Mouse (Mus musculus) kidney, postnatal 36 days (tissue): ENCODE data around the gene Inhbc.
"Not testable (repeated sequence)": the region's sequence is repeated elsewhere in the genome, so short reads cannot be mapped to it uniquely, and the experiment has no call there.

ENCODE experiments used
- DNase-seq, 2 experiments: peaks; one replicate each; pipeline ENCODE4 v3.0.0; 2021 to 2022; ENCODE audit warnings: mixed read lengths in 2 of 2

Inhbc gene

DNA sequence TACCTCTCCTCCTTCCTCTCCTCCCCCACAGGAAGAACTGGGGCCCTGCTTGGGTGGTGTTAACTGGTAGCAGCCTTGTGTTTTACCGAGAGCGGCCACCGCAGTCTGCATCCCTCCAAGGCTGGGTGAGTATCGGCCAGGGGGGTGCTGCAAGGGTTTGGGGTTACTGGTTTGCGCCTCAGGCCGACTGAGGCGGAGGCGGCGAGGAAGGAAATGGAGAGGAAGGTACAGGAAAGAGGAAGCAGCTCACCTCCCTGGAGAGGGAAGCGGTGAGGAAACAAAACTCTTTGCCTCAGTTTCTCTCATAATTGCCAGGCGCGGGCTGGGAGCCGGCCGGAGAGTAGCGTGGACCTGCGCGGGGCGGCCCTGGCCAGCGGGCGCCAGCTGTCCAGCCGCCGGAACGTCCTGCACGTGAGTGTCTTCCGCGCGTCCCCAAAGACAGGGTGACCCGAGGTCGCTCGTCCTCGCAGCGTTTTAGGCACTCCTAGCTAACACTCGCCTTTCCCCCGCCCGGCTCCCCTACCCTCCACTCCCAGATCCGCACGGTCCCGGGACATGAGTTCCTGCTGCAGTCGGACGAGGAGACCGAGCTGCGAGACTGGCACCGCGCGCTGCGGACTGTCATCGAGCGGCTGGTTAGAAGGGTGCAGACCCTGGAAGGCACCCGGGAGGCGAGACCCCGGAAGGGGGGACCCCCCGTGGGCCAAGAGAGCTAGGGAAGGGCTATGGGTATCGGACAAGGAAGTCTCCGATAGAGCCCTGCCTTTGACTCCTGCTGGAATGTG is 44.0 kb downstream of the Inhbc start:
- peak in 1 of 2 experiments; percentile 57 for DNase-seq

DNA sequence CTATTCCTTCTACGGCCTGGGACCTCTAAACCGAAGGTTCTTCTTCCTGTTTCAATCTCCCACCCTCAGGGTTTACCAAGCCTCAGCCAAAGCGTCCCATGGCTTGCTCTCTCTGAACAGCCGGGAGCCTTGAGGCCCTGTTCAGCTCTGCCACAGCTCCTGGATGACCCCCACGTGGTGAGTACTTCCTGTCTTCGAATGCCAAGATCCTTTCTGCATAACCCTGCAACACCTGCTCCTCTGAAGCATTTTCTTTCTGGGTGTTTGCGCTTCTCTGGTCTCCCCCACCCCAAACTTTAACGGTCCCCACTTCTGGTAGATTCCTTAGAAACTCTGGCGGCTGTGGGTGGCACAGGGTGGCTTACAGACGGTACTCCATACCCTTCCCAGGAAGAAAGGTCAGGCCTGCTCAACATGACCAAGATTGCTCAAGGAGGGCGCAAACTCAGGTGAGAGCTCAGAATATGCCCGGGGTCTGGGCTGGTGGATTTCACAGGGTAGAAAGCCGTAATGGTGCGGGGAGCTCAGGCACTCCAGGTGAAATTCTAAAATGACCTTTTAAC is 44.7 kb downstream of the Inhbc start:
- DNase-seq: no peak

DNA sequence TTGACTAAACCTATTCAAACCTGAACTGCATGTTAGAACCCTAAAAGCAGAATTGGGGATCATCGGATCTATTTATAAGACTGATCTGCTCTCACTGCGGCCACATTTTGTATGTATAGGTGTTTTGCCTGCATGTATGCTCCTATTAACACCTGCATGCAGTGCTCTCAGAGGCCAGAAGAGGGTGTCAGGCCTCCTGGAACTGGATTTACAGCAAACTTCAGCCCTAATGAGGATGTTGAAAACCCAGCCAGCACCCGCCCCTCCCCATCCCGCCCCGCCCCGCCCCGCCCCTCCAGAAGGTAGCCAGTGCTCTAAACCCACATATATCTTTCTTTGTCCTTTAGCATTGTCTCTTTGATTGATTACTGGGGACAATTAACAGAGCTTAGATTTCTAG is 45.7 kb downstream of the Inhbc start:
- peak; percentile 58 to 76 for DNase-seq

DNA sequence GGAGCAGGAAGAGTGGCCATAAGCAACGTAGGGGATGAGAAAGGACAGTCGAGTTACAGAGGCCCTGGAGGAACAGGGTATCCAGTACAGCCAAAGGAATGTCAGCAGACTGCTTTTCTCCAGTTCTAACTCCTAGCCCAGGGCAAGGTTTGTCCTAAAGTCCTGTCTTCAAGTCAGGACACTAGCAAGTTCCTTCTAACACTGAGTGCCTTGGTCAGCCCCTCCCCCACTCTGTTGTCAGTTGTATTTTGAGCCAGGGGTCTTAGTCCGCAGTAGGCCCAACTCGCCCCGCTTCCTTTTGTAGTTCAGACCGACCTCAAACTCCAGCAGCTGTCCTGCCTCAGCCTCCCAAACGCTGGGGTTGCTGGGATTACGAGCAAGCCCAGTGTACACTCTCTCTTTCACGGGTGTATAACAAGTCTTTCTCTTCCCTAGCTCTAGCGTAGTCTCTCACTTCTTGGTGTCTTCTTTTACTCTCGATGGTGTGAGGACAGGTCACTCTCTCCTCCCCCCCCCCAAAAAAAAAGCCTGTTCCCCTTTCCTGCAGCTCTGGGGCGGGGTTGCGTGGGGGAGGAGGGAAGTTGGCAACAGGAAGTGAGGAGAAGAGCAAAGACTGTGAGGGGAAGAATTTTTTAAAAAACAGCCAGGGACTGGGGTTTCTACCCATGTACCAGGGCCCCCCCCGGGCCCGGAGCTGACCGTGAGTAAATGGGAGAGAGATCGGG is 46.9 kb downstream of the Inhbc start:
- DNase-seq: peak in 1 of 2 experiments; percentile 32

DNA sequence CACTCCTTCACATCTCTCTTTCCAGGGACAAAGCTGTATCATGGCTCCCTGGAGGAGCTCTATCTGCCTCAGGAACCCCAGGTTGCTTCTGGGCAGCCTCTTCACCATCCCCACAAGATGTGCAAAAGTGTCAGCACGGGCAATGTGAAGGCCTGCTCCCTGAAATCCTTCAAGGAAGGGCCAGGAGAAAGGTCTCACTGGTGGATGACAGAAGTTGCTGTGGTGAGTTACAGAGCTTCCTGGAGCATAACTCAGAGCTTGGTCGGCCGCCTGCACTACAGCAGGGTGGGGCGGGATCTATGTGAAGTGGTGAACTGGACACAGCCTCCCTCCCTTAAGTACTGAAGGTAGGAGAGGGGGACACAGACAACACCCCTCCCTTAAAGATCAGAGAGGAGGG is 47.6 kb downstream of the Inhbc start:
- DNase-seq: no peak

DNA sequence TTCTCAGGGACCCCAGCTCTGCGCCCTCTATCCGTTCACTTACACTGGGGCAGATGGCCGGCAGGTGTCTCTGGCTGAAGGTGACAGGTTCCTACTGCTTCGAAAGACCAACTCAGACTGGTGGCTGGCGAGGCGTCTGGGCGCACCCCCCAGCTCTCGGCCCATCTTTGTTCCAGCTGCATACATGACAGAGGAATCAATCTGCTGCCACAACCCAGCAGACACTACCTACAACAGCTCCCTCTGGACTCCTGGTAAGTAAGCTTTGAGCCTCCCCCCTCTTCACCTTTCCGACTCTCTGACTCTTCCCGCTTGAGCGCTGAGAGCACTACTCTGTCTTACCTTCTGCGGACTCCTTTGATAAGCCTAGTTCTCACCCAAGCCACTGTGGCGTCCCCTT is 48.1 kb downstream of the Inhbc start:
- no peak for DNase-seq

DNA sequence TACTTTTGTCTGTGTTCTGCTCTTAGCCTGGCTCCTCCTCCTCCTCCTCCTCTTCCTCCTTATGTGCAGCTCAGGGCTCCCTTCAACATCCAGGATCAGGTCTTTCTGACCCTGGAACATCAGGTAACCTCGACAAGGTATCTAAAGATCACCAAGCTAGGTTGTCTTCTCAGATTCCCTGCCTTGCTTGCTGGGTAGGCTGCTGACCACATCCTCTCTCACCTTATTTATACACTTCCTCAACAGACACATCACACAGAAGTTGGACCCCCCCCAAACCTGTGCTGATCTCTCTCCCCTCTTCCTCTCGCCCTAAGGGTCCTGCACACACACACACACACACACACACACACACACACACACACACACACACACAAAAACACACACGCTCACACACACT is 48.6 kb downstream of the Inhbc start, which contains the start of gene Arhgap9:
Gene Arhgap9, plus strand, starts transcription at position 344 of the 400 bp plus-strand sequence.
- DNase-seq: no peak

DNA sequence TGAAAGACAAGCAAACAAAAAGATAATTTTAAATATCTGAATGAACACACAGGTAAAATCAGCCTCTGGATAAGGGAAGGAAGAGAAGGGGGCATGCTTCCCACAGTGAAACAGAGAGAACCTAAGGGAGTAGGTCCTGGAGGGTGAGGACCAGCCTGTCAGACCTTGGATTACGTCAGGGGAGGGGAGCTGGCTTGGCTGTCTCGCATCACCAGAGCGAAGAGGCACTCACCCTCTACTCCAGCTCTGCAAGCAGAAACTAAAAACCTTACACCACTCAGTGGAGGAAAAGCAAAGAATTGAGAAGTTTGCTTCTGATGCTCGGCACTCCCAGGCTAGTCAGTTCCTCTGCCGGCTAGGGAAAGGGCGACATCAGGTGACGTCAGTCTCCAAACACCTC is 50.3 kb downstream of the Inhbc start:
- DNase-seq: no peak

DNA sequence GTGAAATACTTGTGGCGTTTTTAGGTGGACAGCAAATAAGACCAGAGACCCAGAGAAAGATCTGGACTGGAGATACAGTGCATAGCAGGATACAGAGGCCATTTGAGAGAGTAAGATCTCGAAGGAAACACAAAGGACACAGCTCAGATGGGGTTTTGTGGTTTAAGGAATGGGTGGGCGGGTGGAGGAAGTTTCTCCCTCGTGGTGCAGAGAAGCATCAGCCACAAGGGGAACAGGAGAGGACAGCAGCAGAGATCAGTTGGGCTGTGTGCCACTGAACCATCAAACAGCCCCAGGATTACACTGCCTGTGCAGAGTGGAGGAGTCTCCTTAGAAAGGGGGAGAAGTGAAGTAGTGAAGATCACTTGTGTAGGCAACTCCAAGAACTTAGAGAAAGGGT is 52.2 kb downstream of the Inhbc start:
- no peak for DNase-seq

DNA sequence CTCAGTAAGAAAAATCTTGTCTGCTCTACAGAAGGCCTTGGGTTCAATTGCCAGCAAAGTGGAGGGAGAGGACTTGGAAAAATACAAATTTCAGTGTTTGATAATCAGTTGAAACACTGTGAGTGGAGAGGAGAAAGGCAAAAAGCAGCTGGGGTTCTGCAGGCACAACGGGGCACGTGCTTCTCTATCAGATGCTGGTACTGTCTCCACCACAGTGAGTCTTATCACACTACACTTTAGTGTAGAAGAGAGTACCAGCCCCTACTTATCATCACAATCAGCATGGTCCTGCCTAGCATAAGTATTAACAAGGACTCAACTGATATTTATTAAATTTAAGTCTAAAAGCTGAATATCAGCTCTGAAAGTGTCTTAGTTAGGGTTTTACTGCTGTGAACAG is 53.0 kb downstream of the Inhbc start:
- DNase-seq: no peak

DNA sequence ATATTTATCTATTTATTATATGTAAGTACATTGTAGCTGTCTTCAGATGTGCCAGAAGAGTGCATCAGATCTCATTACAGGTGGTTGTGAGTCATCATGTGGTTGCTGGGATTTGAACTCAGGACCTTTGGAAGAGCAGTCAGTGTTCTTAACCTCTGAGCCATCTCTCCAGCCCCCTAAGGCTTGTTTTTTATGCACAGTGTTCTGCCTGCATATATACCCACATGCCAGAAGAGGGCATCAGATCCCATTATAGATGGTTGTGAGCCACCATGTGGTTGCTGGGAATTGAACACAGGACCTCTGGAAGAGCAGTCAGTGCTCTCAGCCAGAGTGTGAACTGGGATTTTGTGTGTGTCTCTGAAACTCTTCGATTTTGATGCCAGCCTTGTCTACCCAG is 55.3 kb downstream of the Inhbc start:
- not testable (repeated sequence) for DNase-seq

DNA sequence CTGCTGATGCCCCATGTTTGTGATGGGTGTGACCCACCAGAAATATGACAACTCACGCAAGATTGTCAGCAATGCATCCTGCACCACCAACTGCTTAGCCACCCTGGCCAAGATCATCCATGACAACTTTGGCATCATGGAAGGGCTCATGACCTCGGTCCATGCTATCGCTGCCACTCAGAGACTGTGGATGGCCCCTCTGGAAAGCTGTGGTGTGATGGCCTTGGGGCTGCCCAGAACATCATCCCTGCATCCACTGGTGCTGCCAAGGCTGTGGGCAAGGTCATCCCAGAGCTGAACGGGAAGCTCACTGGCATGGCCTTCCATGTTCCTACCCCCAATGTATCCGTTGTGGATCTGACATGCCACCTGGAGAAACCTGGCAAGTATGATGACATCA is 56.7 kb downstream of the Inhbc start:
- not testable (repeated sequence) for DNase-seq

DNA sequence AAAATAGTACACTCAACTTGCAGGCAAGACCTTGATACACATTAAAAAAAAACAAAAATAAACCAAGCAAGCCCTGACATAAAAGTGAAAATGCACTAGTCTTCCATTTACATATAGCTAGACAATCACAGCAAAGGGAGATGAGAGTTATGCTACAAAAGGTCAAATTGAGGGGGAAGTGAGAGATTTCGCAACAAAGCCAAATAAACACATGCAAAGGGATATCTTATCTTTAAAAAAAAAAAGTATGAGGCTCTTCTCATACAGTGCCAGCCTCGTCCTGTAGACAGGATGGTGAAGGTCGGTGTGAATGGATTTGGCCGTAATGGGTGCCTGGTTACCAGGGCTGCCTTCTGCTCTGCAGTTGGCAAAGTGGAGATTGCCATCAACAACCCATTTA is 57.4 kb downstream of the Inhbc start:
- DNase-seq: no peak

DNA sequence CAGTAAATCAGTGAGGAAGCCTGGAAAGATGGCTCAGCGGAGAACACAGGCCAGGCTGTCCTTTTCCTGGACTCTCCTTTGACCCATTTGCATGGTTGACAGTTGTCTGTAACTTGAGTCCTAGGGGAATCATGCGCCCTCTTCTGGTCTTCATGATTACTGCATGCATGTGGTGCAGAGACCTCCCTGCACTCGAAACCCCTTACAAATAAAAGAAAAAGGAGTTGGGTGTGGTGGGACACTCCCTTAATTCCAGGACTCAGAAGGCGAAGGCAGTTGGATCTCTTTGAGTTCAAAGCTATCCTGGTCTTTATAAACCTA is 57.9 kb downstream of the Inhbc start:
- peak; percentile 84 to 87 for DNase-seq

DNA sequence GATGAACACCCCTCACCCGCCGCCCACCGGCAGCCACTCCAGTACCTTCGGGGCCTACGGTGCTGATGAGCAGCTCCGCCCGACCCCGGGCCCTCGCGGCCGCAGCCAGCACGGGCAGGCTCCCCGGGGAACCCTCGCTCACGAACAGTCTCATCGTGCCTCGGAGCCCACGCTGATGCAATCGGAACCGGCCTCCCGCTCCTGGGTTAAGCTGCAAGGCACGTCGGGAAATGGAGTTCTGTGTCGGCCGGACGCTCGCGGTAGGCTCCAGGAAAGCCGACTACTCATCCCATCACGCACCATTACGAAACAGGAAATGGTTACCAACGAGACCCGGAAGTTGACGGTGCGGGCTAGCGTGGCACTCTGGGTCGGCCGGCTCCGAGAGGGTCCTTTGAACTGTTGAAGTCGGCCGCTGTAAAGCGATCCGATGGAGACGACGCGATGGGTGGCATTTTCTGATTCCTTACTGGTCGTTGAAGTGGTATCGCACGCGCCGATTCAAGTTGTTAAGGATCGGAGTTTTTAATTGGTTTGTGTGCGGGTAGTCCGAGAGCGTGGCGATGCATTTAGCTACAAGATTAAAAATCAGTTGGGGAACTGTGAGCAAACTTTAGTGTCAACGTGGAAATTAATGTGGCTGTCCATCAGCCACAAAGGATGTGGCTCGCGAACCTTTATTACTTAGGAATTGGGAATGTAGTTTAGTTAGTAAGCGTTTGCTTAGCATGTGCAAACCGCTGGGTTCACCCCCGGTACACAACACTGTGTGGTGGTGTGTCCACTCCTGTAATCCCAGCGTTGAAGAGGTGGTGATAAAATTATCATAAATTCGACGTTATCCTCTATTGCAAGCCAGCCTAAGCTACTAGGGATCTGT is 58.5 kb downstream of the Inhbc start, which contains the start of gene Mars:
Gene Mars, minus strand, starts transcription at position 311 of the 880 bp plus-strand sequence.
- DNase-seq: peak; percentile 95 to 98

DNA sequence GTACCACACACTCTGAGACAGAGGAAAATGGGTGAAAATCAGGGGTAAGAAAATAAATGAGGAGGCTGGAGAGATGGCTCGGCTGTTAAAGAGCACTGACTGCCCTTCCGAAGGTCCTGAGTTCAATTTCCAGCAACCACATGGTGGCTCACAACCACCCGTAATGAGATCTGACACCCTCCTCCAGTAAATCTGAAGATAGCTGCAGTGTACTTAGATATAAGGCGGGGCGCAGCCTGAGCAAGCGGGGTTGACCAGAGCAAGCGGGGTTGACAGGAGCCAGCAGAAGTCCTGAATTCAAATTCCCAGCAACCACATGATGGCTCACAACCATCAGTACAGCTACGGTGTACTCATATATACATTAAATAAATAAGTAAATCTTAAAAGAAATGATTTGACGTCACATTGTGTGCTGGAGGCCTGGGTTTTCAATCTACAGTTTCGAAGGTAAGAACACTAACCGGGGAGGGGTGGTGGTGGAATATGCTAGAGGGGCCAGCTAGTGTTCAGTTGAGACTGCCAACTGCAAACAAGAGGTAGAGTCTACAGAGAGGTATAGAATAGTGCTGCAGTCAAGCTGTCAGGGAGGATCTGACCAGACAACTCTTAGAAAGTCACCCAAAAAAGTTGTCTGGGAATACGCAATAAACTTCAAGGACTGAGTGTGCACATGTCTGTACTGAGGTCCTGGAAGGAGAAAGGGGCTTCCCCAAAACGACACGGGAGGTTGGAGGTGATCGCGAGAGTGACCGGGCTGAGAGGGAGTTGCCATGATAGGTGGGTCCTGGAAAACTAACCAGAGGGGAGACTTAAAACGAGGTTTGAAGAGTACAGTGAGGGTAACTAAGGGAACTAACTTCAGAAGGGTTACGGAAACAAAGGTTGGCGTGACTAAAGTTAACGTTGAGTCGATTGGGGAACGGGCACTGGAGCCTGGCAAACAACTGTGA is 59.4 kb downstream of the Inhbc start:
- DNase-seq: no peak

DNA sequence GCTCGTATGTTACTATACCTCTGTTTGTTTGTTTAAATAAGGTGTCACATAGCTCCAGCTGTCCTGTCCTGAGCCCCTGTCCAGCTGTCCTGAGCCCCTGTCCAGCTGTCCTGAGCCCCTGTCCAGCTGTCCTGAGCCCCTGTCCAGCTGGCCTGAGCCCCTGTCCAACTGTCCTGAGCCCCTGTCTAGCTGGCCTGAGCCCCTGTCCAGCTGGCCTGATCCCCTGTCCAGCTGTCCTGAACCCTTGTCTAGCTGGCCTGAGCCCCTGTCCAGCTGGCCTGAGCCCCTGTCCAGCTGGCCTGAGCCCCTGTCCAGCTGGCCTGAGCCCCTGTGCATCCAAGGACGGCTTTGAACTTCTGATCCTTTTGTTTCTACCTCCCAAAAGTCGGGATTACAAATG is 61.1 kb downstream of the Inhbc start:
- not testable (repeated sequence) for DNase-seq
